Mouse (Mus musculus) embryo, embryonic 11 days (tissue): ENCODE measurements around the gene Gm21679.
"Not testable (repeated sequence)": the region's sequence is repeated elsewhere in the genome, so short reads cannot be mapped to it uniquely, and the experiment has no call there.

Experiments
- DNase-seq: peaks from one replicate; pipeline ENCODE4 v3.0.0-alpha.2; 2015

Gm21679 gene

DNA sequence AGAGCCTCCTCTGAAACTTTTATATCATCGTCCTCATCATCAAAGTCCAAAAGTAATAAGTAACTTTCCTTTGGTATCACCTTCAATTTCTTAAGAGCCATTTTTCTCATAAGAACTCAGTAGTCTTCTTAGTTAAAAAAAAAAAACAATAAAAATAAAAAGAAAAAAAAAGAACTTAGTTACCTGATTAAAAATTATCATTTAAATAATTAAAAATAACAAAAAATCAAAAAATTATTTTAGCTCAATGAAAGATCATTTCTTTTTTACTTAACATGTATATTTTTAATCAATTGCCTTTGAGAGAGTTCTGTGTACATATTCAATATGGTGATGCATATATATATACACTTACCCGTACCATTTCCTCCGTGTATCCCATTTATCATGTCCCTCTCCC is at the start of gene Gm21679:
Gene Gm21679 (minus strand): TSS at position 101 of the 400 bp plus-strand sequence.
- DNase-seq: not testable (repeated sequence)
